Mouse (Mus musculus) small intestine, adult 2 months (tissue): Measurements from ENCODE around the gene Nsun2. TPM values are rescaled to one million over a fixed set of nuclear protein-coding genes. Genes with fewer than 3 reads are reported as not detected.
"Not testable (repeated sequence)": the region's sequence is repeated elsewhere in the genome, so short reads cannot be mapped to it uniquely, and the experiment has no call there.

Experiments used
- H3K27ac ChIP-seq: fragments of 200-500 bp; 2 replicates; pipeline ENCODE4 v1.5.1; 2012; ENCODE audit warnings: low read depth, low read length, control low read depth, inconsistent platforms; ENCODE audit not compliant: insufficient read depth
- H3K27me3 ChIP-seq: fragments of 200-500 bp; 2 replicates; pipeline ENCODE4 v1.6.1; 2012; ENCODE audit warnings: mild to moderate bottlenecking, moderate library complexity, low read length, inconsistent platforms; ENCODE audit not compliant: control insufficient read depth, insufficient read depth
- H3K36me3 ChIP-seq: fragments of 200-500 bp; 2 replicates; pipeline ENCODE4 v1.6.1; 2012; ENCODE audit warnings: mild to moderate bottlenecking, low read length, control low read depth, inconsistent platforms; ENCODE audit not compliant: control insufficient read depth, insufficient read depth
- H3K4me1 ChIP-seq: fragments of 200-500 bp; 2 replicates; pipeline ENCODE4 v1.6.1; 2012; ENCODE audit warnings: low read length, inconsistent platforms, mixed read lengths; ENCODE audit not compliant: control insufficient read depth, insufficient read depth, insufficient read length
- H3K4me3 ChIP-seq: fragments of 200-500 bp; 2 replicates; pipeline ENCODE4 v1.5.1; 2012; ENCODE audit warnings: low read depth, mild to moderate bottlenecking, control low read depth, inconsistent platforms, low read length, moderate library complexity
- CTCF ChIP-seq: fragments of 200-500 bp; IDR thresholded peaks from 2 replicates; pipeline ENCODE4 v1.5.1; 2012; ENCODE audit warnings: low read depth, mild to moderate bottlenecking, control low read depth, inconsistent platforms, low read length, moderate library complexity, mixed read lengths; ENCODE audit not compliant: insufficient replicate concordance, insufficient read length; ENCODE audit errors: extremely low read depth
- POLR2A ChIP-seq: fragments of 200-500 bp; IDR thresholded peaks from 2 replicates; pipeline ENCODE4 v1.6.1; 2012; ENCODE audit warnings: low read depth, mild to moderate bottlenecking, control low read depth, inconsistent platforms, low read length, moderate library complexity
- WGBS: fragments of 180-500 bp; shearing (Covaris S2); methylation state at CpG from one replicate; pipeline ENCODE4 v1.1.7; 2018; 5-methylcytosine and 5-hydroxymethylcytosine counted together
- polyA plus RNA-seq: library from polyadenylated mRNA; depleted of rRNA; stranded (reverse); fragments of >200 nt; gene quantifications from 2 replicates; pipeline ENCODE4 v1.2.3, GENCODE M21; 2012

Gene Nsun2
- polyA plus RNA-seq, 1 experiment: 26.6 TPM

GRCm38 (mm10) chr13:69562654-69563574, 29.4 kb downstream of the Nsun2 start:
- no peak overlapping the region for H3K4me3 ChIP-seq
- TF ChIP-seq CTCF (no peak), POLR2A (no peak)
- 26% methylated on average over 12 of the region's 12 CpGs for WGBS
- no peaks in the 10 kb centered on the region for H3K27me3 ChIP-seq
- H3K36me3 ChIP-seq: no peaks in the 10 kb centered on the region
- peaks cover 20% of the 10 kb centered on the region for H3K4me1 ChIP-seq
- H3K27ac ChIP-seq: peak overlapping the region; percentile 97

- 13% methylated on average over 3 of the region's 3 CpGs for WGBS
Observed at GRCm38 (mm10) chr13:69563905-69564304, 30.4 kb downstream of the Nsun2 start.

GRCm38 (mm10) chr13:69564573-69564972, 31.0 kb downstream of the Nsun2 start:
- H3K4me3 ChIP-seq: no peak overlapping the region
- no peak for TF ChIP-seq CTCF
- no peak for TF ChIP-seq POLR2A
- no peaks in the 10 kb centered on the region for H3K36me3 ChIP-seq
- H3K27me3 ChIP-seq: no peaks in the 10 kb centered on the region
- H3K4me1 ChIP-seq: peaks cover 21% of the 10 kb centered on the region
- peak overlapping the region; percentile 95 for H3K27ac ChIP-seq

More at GRCm38 (mm10) chr13:69563905-69564304, 30.4 kb downstream of the Nsun2 start:
- H3K27ac ChIP-seq: peak overlapping the region; percentile 97
- TF ChIP-seq POLR2A: no peak
- TF ChIP-seq CTCF: no peak
- no peaks in the 10 kb centered on the region for H3K27me3 ChIP-seq
- no peaks in the 10 kb centered on the region for H3K36me3 ChIP-seq
- H3K4me1 ChIP-seq: peaks cover 19% of the 10 kb centered on the region
- no peak overlapping the region for H3K4me3 ChIP-seq

- WGBS: 79% methylated on average over 4 of the region's 4 CpGs
- H3K27ac ChIP-seq, H3K4me3 ChIP-seq, H3K36me3 ChIP-seq, H3K27me3 ChIP-seq: not testable (repeated sequence)
- H3K4me1 ChIP-seq: peaks cover 19% of the 10 kb centered on the region; the same call in 1 of the 2 replicates
Observed at GRCm38 (mm10) chr13:69565401-69565800, 31.9 kb downstream of the Nsun2 start.

- H3K4me1 ChIP-seq: peaks cover 8% of the 10 kb centered on the region; the same call in 1 of the 2 replicates
- 27% methylated on average over 9 of the region's 9 CpGs for WGBS
- no peaks in the 10 kb centered on the region for H3K27me3 ChIP-seq
- TF ChIP-seq CTCF (0 out of 2 replicates have a peak, but pooled peaks have one; percentile 17), POLR2A (no peak)
- H3K4me3 ChIP-seq: no peak overlapping the region; the same call in 1 of the 2 replicates
- peak overlapping the region; percentile 91 for H3K27ac ChIP-seq
- no peaks in the 10 kb centered on the region for H3K36me3 ChIP-seq
Observed at GRCm38 (mm10) chr13:69569201-69569600, 35.7 kb downstream of the Nsun2 start.

GRCm38 (mm10) chr13:69572594-69572993, 39.0 kb downstream of the Nsun2 start:
- WGBS: 92% methylated on average over 3 of the region's 3 CpGs
- no peaks in the 10 kb centered on the region for H3K36me3 ChIP-seq
- H3K27me3 ChIP-seq: no peaks in the 10 kb centered on the region
- no peak for TF ChIP-seq CTCF
- no peak for TF ChIP-seq POLR2A
- H3K4me3 ChIP-seq: no peak overlapping the region
- no peak overlapping the region for H3K27ac ChIP-seq
- peaks cover 9% of the 10 kb centered on the region; the same call in 1 of the 2 replicates for H3K4me1 ChIP-seq

- WGBS: 61% methylated on average over 11 of the region's 11 CpGs
- Histone ChIP-seq H3K36me3 (no peaks in the 10 kb centered on the region), H3K27ac (no peak overlapping the region), H3K4me1 (peaks cover 5% of the 10 kb centered on the region; the same call in 1 of the 2 replicates), H3K4me3 (no peak overlapping the region), H3K27me3 (no peaks in the 10 kb centered on the region)
- TF ChIP-seq POLR2A (no peak), CTCF (no peak)
Observed at GRCm38 (mm10) chr13:69576676-69577075, 43.1 kb downstream of the Nsun2 start.
